Mouse (Mus musculus) frontal cortex, postnatal 10 days (tissue): ENCODE data around the gene Atg4a.

Experiments
- DNase-seq, 2 experiments: peaks; one replicate each; pipeline ENCODE4 v3.0.0; 2022; ENCODE audit warnings: low spot score in 2 of 2, mixed read lengths in 1 of 2

Gene Atg4a

DNA sequence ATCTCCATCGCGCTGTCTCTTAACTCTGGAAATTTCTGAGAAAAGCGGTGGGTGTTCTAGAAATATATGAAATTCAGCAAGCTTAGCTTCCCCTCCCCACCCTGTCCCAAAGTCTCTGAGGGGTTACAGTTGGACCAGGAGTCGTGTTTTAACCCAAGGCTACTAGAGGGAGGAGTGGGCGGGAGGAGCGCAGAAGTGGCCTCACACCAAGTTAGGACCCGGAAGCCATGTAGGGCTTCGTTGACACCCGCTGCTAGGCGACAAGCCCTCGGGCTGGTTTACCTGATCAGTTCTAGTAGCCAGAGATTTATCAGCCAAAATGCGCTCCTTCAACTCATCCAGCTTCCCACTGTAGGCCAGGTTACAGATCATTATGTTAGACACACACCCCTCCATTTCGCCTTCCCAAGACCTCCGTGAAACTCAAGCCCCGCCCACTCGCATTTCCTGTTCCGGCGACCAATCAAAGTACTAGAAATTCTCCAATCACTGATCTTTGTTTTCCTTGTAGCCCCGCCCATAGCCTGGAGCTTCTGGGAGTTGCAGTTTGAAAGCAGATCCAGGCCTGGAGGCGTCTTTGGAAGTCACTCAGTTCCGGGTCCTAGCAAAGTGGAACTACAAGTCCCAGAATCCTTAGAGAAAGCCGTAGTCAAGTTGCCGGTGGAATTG lies at the start of gene Atg4a, which contains the start of gene Psmd10:
Gene Atg4a, plus strand, starts transcription at position 636 of the 669 bp plus-strand sequence.
Gene Psmd10, minus strand, starts transcription at position 457 of the 669 bp plus-strand sequence.
- peak; percentile 88 to 91 for DNase-seq

DNA sequence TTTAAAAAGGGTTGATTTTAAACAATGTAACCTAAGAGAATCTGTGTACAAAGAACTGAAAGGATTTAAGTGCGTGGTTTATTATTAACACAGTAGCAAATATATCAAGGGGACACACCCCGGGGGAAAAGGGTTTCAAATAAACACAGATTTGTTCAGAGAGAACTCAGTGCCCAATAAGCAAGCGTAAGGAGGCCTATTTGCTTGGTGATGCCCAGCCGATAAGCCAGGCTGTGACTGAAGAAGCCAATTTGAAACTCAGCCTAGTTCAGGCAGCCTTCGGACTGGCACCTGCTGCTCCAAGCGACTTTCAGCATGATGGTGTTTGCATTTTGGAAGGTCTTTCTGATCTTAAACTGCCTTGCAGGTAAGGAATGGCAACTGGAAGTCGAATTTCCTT lies 49.3 kb upstream of the Atg4a start, which contains the start of gene Vsig1:
Gene Vsig1, plus strand, starts transcription at position 249 of the 400 bp plus-strand sequence.
- no peak for DNase-seq

DNA sequence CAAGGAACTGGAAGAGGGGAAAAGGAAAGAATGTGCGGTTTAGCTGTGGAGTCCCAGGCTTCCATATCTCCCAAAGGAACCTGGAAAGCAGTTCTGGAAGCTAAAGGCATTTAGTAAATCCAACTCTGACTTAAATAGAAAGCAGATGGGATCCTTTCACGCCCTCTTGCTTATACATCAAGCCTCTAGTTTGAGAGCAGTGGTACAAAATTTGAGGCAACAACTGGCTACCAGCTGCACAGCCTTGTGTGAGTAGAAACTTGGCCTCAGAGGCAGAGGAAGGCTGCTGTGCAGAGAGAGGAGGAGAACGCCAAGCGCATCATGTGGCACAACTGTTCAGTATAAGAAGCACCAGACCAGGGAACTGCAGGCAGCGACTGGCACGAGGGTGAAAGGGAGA lies 35.4 kb upstream of the Atg4a start:
- peak in 1 of 2 experiments; percentile 4 for DNase-seq

DNA sequence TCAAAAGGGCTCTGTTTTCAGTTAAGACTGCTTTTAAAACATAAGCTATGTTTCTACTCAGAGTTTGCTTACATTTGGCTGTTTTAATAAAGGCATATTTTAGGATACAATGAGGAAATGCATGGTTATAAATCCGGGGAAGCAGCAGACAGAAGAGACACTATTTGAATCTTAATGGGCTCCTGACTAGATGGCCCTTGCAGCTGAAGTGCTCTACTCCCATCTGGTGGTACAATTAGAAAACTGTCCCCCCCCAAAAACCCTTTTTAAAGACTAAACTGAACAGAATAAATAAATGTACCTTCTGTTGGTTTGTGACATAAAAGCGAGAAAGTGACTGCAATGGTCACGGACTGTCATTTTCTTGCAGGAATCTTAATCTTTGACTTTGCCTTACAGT lies 24.6 kb upstream of the Atg4a start:
- DNase-seq, result no peak

DNA sequence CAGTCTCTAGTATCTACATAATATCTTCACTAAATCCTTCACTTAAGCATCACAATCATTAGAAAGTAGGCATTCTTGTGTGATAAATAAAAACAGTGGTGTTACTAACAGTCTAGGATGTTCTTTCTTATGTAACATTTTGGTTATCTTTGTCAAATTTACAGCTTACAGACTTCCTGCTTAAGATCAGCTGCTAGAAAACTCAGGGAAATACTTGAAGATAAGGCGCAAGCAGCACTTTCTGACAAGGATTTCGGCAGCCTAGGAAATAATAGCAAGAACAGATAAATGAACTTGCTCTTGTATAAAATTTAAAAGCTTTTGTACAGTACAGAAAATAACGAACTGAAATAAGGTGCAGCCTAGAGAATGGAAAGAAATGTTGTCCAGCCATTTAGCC lies 23.4 kb upstream of the Atg4a start:
- no peak for DNase-seq

DNA sequence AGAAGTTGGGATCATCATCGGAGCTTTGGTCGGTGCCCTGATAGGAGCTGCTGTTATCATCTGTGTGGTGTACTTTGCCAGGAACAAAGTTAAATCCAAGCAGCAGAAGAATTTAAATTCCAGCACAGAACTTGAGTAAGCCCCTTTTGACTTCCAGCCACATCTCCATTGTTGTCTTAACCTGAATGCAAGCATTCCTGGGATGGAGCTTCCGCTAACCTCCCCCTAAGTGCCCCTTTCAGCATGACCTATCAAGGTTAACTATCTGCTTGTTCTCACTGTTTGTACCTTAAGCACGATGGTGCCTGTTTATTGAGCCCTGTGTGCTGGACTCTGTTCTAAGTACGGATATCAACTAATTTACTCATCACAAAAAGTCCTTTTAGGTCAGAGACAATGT lies 20.4 kb upstream of the Atg4a start:
- DNase-seq, result no peak

DNA sequence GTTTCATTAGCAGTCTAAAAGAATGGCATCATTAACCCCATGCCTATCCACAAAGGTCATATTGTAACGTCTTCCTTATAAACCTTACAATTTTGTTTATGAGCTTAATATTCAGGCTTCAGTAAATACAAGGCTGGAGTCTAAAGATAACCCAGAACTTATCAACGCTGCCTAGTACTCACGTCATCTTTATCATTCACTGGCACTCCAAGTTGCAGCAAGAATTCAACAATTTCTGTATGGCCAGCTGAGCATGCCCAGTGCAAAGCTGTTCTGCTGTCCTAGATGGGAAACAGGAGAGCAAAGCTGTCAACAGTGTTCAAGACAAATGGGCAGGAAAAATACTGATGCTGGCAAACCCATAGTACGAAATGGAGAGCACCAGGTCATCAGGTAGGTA lies 3.1 kb upstream of the Atg4a start:
- DNase-seq, result no peak

DNA sequence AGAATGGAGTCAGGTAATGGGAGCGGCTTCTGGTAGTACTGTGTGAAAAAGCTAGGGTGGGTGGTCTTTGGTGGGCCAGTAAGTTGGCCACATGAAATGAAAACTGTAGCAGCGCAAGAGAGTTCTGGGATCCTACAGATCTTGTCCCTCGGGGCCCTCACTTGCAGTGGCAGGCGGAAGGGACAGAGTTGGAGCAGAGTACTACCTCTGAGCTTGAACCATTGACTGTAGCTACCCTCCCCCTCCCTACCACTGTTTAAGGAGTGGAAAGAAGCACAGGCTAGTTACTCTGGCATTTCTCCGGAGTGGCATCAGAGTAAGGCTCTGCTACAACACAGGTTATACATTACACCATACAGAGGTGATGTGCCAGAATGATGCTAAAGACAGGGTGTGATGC lies 252 bp downstream of the Atg4a start:
- DNase-seq, result no peak

DNA sequence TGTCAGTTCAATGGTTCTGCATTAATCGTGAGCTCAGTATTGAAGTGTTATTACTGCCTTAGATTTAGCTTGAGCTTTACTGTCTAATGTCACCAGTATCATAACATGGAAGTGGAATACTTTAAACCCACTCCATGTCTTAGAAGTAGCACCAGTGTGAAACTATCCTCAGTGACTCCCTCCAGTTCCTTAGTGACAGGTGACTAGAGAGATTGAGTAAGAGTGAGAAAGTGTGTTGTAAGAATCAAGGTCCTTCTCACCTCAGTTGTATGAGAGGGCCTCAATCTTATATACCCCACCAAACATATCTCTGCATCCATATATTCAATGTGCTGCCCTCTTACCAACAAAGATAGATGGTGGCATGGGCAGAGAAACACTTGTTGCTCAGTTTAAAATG lies 22.2 kb downstream of the Atg4a start:
- DNase-seq, result no peak

DNA sequence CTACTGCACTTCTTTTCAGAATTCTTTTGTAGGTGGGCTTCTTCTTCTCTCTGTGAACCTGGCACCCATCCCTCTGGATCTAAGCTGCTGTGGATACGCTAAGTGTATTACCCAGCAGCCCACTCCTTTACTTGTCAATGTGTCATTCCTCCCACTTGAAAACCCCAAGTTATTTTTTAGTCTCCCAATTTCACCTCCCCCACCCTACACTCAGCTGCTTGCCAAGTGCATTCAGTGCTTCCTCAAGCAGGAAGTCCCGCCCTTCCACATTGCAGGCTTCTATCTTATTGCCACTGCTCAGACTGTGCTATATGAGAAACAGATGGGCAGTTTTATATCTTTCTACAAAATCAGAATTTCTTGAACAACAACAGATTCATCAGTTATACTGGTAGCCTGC lies 22.8 kb downstream of the Atg4a start:
- DNase-seq, result peak in 1 of 2 experiments; percentile 34

DNA sequence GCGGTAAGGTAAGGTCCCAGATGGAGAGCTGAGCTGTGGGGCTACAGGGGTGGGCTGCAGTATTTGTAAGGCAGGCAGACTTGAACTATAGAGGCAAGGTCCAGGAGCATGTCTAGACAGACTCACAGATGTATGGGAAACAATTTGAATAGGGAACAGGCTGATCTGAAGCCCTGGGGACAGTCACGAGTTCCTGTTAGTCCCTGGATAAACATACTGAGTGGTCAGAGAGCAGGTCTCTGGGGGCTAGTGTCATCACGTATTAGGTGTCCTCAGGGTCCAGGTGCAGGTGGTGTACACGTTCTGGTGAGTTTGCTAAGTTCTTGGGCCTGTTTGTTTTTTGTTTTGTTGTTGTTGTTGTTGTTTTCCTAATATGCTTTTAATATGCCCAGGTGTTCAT lies 23.5 kb downstream of the Atg4a start:
- no peak for DNase-seq

DNA sequence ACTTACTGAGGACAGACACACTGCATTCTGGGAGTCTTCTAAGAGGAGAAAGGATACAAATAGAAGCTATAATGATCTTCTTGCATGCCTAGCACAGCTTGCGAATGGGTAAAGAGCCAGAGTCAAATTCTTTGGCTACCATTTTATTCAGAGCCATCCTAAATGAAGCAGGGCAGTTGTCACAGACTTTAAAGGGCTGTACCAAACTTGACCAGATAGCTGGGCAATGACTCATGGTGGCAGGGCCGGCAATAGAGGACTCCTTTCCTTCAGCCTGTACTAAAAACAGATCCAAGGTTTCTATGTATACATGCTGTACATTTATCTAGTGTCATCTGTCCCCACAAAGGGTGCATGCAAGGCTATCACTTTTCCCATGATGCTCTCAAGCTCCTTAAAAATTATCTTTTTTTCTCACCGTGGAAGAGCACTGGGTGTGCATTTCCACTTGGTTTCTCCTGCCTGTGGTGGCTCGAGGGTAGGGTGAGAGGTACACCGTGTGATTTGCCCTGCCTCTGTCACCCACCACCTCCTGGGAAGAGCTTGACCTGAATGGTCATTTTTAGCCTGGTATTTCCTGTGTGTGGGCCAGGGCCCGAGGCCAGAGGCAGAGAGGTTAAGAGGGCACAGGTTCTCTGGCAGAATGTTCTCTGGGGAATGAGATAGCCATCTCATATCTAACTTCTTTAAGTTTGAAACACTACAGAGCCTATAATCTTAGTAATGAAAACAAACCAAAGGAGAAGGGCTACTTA lies 26.7 kb downstream of the Atg4a start:
- DNase-seq, result no peak

DNA sequence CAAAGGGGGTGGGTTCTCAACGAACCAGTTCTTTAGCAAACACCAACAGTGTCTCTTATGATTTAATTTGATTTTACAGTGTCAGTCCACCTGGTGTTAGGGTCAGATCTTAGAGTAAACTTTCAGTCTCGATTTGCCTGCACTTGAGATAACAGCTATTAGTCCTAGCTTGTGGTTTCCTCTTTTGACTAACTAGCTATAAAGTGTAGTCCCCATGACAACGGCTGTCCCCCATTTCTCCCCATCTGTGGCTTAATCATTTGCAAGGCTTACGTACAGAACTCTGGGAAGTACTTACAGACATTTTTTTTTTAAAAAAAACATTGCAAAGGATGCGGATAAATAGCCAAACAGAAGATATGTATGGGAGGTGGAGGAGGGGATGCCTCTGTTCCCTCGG lies 28.1 kb downstream of the Atg4a start:
- DNase-seq, result no peak

DNA sequence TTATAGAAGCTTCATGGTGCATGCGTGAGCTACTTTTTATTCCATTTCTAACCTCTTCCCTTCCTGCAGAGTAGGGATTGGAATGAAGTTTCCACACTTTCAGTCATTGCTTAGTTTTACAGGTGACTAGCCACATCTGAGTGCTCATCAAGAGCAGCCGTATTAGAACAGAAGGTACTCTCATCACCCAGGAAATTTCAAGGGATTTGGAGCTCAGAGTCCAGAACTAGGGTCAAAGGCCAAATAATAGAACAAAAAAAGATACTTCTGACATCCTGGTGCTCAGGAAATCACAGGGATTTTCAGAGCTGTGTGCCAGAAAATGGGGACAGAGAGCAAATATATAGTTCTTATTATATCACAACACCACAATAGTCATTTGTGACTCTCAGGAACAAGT lies 28.5 kb downstream of the Atg4a start:
- no peak for DNase-seq

DNA sequence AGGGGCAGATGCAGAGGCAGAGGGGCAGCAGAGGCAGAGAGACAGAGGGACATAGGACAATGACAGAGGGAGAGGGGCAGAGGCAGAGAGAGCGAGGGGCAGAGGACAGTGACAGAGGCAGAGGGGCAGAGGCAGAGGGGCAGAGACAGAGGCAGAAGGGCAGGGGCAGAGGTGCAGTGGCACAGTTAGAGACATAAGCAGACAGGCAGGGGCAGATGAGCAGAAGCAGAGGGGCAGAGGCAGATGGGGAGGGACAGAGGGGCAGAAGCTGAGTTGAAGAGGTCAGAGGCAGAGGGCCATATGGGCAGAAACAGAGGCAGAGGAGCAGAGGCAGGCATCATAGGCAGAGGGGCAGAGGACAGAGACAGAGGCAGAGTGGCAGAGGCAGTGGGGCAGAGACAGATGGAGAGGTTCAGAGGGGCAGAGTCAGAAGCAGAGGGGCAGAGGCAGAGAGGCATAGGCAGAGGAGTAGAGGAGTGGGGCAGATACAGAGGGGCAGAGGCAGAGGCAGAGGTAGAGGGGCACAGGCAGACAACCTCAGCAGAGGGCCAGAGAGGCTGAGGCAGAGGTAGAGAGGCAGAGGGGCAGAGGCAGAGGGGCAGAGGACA lies 40.3 kb downstream of the Atg4a start:
- no peak for DNase-seq

DNA sequence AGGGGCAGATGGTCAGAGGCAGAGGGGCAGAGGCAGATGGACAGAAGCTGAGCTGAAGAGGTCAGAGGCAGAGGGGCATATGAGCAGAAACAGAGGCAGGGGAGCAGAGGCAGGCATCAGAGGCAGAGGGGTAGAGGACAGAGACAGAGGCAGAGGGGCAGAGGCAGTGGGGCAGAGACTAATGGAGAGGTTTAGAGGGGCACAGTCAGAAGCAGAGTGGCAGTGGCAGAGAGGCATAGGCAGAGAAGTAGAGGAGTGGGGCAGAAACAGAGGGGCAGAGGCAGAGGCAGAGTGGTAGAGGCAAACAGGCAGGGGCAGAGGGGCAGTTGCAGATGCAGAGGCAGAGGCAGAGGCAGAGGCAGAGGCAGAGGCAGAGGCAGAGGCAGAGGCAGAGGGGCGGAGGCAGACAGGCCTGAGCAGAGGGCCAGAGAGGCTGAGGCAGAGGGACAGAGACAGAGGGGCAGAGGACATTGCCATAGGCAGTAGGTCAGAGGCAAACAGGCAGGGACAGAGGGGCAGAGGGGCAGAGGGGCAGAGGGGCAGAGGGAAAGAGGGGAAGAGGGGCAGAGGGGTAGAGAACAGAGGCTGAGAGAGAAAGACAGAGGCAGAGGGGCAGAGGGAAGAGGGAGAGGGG lies 41.3 kb downstream of the Atg4a start:
- DNase-seq, result no peak

DNA sequence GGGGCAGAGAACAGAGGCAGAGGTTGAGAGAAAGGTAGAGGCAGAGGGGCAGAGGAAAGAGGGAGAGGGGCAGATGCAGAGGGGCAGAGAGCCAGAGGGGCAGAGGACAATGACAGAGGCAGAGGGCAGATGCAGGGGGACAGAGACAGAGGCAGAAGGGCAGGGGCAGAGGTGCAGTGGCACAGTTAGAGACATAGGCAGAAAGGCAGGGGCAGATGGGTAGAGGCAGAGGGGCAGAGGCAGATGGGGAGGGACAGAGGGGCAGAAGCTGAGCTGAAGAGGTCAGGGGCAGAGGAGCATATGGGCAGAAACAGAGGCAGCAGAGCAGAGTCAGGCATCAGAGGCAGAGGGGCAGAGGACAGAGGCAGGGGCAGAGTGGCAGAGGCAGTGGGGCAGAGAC lies 42.2 kb downstream of the Atg4a start:
- no peak for DNase-seq

DNA sequence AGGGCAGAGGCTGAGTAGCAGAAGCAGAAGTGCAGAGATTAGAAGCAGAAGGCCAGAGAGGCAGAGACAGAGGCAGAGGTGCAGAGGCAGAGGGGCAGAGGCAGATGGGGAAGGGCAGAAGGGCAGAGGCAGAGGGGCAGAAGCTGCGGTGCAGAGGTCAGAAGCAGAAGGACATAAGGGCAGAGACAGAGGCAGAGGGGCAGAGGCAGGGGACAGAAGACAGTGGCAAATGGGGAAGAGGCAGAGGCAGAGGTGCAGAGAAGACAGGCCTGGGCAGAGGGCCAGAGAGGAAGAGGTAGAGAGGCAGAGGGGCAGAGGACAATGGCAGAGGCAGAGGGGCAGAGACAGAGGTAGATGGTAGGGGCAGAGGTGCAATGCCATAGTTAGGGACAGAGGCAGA lies 193.0 kb downstream of the Atg4a start:
- DNase-seq, result no peak

DNA sequence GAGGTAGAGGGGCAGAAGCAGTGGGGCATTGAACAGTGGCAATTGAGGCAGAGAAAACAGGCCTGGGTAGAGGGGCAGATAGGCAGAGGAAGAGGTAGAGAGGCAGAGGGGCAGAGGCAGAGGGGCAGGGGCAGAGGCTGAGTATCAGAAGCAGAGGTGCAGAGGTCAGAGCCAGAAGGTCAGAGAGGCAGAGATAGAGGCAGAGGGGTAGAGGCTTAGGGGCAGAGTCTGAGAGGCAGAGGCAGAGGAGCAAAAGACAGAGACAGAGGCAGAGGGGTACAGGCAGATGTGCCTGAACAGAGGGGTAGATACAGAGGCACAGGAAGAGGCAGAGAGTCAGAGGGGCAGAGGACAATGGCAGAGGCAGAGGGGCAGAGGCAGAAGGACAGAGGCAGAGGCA lies 193.6 kb downstream of the Atg4a start:
- DNase-seq, result no peak

DNA sequence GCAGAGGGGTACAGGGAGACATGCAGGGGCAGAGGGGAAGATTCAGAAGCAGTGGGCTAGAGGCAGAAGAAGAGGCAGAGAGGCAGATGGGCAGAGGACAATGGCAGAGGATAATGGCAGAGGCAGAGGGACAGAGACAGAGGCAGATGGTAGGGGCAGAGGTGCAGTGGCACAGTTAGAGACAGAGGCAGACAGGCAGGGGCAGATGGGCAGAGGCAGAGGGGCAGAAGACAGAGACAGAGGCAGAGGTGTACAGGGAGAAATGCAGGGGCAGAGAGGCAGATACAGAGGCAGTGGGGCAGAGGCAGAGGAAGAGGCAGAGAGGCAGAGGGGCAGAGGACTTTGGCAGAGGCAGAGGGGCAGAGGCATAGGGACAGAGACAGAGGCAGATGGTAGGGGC lies 194.5 kb downstream of the Atg4a start:
- DNase-seq, result no peak

DNA sequence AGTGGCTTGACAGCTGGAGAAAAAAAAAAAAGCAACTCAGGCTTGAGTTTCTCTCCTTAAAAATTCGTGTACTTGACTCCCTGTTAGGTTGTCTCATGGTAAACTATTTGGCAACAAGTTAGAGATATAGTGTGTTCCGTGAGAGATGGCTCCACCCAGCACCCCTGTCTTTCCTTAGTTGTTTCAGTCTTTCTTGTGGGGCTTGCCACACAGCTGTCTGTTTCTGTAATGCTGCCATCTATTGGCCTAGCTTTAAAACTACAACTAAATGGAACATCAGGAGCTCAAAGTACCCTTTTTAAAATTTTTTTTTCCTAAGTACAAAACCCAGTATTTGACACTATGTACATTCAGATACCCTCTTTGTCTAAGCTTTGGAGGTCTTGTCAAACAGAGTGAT lies 200.0 kb downstream of the Atg4a start:
- no peak for DNase-seq

DNA sequence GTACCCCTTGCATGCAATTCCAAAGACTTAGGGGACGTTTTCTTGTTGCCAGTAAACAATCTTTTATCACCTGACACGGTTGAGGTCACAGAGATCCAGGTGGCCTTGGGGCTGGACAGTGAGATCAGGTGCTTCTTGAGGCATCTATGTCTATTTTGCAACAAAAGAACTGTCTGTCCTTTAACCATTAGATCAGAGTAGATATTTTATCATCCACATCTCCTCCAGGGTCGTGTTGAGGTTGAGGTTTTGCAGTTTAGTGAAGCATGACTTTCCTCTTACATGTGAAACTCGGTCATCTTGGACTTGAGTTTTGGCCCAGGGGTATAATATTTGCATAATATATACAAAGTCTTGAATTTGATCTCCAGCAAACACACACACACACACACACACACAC lies 200.9 kb downstream of the Atg4a start:
- DNase-seq, result no peak

DNA sequence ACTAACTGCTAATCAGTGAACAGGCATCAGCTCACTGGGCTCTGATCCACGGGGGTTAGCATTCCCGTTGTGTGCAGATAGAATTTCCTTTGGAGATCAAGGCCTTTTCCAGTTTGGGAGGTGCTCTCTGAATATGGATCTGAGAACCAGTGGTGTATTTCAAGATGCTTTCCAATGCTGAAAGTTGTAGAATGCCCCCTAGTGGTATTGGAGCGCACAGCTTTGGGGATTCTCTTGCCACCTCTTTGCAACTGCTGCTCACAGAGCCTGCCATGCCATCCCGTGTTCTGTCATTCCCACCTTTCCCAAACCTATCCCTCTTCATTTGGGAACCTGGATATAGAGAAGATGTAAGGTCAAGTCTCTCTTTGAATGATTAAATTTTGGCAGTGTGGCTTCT lies 201.5 kb downstream of the Atg4a start:
- no peak for DNase-seq
